Mouse (Mus musculus): ENCODE results near the gene Rbfox1. TPM values are rescaled to one million over a fixed set of nuclear protein-coding genes. Genes with fewer than 3 reads are reported as not detected.

The Rbfox1 gene
- polyA plus RNA-seq, 1 experiment from 2014 or later: 2.9 TPM

DNA sequence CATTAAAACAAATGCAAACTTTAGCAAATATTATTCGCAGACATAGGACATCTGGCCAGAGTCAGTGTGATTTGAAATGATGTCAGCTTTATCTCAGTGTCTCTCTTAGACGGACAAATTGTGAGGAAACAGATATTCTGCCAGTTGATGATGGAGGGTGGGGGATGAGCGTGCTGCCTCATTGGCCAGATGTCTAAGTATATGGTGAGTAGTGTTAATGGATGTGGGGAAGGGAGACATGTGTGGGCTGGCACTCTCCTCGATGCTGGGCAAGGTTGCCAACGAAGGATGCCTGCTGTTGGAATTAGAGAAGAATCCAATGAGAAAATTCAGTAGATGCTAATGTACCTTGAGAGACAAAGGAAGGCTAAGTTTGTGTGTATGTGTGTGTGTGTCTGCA is 25.6 kb downstream of the Rbfox1 start:
- no peak for ATAC-seq (ENCODE audit: insufficient number of reproducible peaks, insufficient read depth, low FRiP score, low TSS enrichment)
- H3K9me3 ChIP-seq: no peaks in the 10 kb centered on the region
- WGBS: 79% methylated on average over 5 of the region's 5 CpGs
- H3K27me3 ChIP-seq: no peaks in the 10 kb centered on the region
- no peak overlapping the region for H3K9ac ChIP-seq
- H3K4me3 ChIP-seq: no peak overlapping the region
- no peak overlapping the region for H3K27ac ChIP-seq
- no peak overlapping the region for H3K4me2 ChIP-seq (replicated peaks)
- no peaks in the 10 kb centered on the region for H3K4me1 ChIP-seq
- no peaks in the 10 kb centered on the region for H3K36me3 ChIP-seq

DNA sequence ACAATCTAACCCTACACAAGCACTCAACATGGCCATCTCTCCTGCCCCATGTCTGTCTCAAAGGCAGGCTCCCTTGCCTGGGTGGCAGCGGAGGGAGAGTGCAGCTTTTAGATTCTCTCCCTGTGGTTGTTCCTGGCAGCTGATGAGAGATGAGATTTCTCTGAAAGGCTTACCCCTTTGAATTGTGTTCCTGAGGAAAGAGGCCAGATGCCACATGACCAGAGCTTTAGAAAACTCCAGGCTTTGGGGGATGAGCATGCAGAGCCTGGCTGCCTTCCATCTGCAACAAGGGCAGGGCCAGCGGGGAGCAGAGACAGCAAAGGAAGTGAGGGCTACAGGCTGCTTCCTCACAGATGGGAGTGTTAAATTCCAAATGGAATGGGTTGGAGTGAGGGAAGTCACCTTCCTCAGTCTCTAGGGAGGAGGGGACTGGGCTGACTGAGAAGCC is 26.7 kb downstream of the Rbfox1 start:
- WGBS: 29% methylated on average over 2 of the region's 2 CpGs
- no peak for ATAC-seq (ENCODE audit: insufficient number of reproducible peaks, insufficient read depth, low FRiP score, low TSS enrichment)
- no peak overlapping the region for H3K27ac ChIP-seq

DNA sequence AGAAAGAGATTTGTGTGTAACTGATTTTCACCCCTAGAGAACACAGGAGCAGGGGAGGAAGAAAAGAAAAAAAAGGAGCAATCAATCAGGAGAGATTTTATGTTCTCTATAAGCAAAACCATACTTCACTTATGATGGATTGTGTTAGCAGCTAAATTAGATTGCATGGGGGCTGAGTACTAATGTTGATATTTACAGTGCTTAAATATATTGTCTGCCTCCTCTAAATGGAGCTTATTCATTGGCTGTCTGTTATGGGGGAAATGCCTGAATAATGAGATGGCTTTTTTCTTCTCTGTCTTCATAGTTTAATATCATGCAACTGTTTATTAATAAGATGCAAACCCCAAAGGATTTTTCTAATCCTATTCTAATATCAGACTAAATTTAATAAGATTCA is 32.8 kb downstream of the Rbfox1 start:
- H3K27ac ChIP-seq: no peak overlapping the region
- no peak for ATAC-seq (ENCODE audit: insufficient number of reproducible peaks, insufficient read depth, low FRiP score, low TSS enrichment)
- no peak overlapping the region for H3K9ac ChIP-seq
- no peaks in the 10 kb centered on the region for H3K27me3 ChIP-seq
- no peak overlapping the region for H3K4me2 ChIP-seq (replicated peaks)
- H3K36me3 ChIP-seq: no peaks in the 10 kb centered on the region
- no peaks in the 10 kb centered on the region for H3K9me3 ChIP-seq
- H3K4me3 ChIP-seq: no peak overlapping the region
- H3K4me1 ChIP-seq: no peaks in the 10 kb centered on the region

More for the DNA sequence above, 26.7 kb downstream of the Rbfox1 start:
- Histone ChIP-seq H3K4me2 (replicated peaks) (no peak overlapping the region), H3K36me3 (no peaks in the 10 kb centered on the region), H3K9me3 (no peaks in the 10 kb centered on the region), H3K27me3 (no peaks in the 10 kb centered on the region), H3K4me1 (no peaks in the 10 kb centered on the region), H3K4me3 (no peak overlapping the region), H3K9ac (no peak overlapping the region)

DNA sequence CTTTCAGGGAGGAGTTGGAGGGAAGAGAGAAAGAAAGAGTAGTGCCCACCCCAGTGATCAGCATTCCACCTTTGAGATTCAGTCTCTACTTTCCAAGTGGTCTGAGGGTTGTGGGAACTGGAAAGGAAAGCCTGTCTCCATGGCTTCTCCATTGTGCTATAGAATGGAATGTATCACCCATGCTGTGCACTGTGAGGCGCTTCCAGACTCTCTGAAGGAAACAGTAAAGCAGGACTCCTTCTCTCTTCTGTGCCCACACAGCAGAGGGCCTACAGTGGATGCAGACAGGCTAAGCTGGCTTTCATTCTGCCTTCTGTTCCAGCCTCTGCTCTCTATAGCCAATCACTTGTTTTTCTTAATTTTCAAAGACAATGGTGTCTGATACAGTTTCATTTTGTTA is 41.8 kb downstream of the Rbfox1 start:
- 22% methylated on average over 1 of the region's 1 CpGs for WGBS
- no peak for ATAC-seq (ENCODE audit: insufficient number of reproducible peaks, insufficient read depth, low FRiP score, low TSS enrichment)

DNA sequence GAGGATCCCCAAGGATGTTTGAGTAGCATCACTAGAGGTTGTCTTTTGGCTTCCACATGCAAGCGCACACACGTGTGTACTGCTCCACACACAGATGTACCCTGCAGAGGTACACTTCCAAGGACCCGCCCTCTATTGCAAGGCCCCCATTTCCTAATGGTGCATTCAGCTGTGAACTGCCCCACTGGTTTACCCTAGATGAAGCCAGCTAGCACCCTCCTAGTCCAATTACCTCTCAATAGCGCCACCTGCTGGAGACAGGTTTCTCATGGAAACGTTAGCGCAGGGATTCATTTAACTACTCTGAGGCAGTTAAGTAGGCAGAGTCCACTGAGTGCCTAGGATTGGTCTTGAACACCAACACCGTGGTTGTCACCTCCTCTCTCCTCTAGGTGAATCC is 46.5 kb downstream of the Rbfox1 start:
- no peak for ATAC-seq (ENCODE audit: insufficient number of reproducible peaks, insufficient read depth, low FRiP score, low TSS enrichment)
- H3K9ac ChIP-seq: no peak overlapping the region
- H3K4me1 ChIP-seq: no peaks in the 10 kb centered on the region
- H3K36me3 ChIP-seq: no peaks in the 10 kb centered on the region
- H3K4me2 ChIP-seq (replicated peaks): no peak overlapping the region
- no peak overlapping the region for H3K27ac ChIP-seq
- no peaks in the 10 kb centered on the region for H3K9me3 ChIP-seq
- no peak overlapping the region for H3K4me3 ChIP-seq
- 29% methylated on average over 7 of the region's 7 CpGs for WGBS
- H3K27me3 ChIP-seq: no peaks in the 10 kb centered on the region

More for the DNA sequence above, 41.8 kb downstream of the Rbfox1 start:
- H3K27me3 ChIP-seq: no peaks in the 10 kb centered on the region
- no peaks in the 10 kb centered on the region for H3K36me3 ChIP-seq
- H3K4me2 ChIP-seq (replicated peaks): no peak overlapping the region
- H3K4me3 ChIP-seq: no peak overlapping the region
- no peak overlapping the region for H3K9ac ChIP-seq
- no peaks in the 10 kb centered on the region for H3K4me1 ChIP-seq
- H3K27ac ChIP-seq: no peak overlapping the region
- no peaks in the 10 kb centered on the region for H3K9me3 ChIP-seq

DNA sequence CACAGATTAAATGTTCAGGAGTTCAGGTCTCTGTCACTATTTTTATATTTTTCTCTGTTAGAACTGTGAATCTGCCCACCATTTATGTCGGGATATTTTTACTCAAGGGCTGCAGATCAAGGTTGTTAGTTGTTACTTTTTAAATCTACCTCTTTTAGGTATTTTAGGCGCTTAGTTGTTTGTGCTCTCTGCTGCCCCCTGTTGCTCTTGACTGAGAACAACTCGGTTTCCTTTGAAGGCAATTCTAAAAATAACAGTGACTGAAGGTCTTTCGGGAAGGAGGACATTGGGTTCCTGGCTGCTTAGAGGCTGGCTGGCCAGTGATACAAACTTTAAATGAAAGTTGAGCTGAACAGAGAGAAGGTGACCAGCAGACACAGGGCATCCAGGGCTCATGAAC is 54.9 kb downstream of the Rbfox1 start:
- Histone ChIP-seq H3K27me3 (no peaks in the 10 kb centered on the region), H3K36me3 (no peaks in the 10 kb centered on the region), H3K4me2 (replicated peaks) (no peak overlapping the region), H3K27ac (no peak overlapping the region), H3K9me3 (no peaks in the 10 kb centered on the region), H3K4me3 (no peak overlapping the region), H3K4me1 (no peaks in the 10 kb centered on the region), H3K9ac (no peak overlapping the region)
- WGBS: 61% methylated on average over 4 of the region's 4 CpGs
- no peak for ATAC-seq (ENCODE audit: insufficient number of reproducible peaks, insufficient read depth, low FRiP score, low TSS enrichment)

DNA sequence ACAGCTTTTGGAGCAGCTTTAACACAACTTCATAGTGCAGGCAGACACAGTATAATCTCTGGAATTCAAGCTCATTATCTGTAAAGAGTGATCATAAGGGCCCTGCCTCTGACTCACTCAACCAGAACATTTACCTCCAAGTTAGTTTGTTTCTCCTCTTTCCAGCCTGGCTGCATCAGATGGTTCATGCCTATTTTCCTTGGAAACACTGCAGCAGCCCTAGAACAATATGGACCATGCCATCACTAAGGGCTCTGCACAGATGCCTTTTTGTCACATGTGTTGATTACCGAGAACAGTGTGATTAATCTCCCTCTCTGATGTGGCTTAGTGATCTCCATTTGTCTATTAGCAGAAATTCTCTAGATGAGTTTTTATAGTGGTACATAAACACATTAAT is 60.5 kb downstream of the Rbfox1 start:
- 84% methylated on average over 1 of the region's 1 CpGs for WGBS
- Histone ChIP-seq H3K9me3 (no peaks in the 10 kb centered on the region), H3K4me2 (replicated peaks) (no peak overlapping the region), H3K9ac (no peak overlapping the region), H3K4me3 (no peak overlapping the region), H3K36me3 (no peaks in the 10 kb centered on the region), H3K27me3 (no peaks in the 10 kb centered on the region), H3K4me1 (no peaks in the 10 kb centered on the region), H3K27ac (no peak overlapping the region)
- ATAC-seq (ENCODE audit: insufficient number of reproducible peaks, insufficient read depth, low FRiP score, low TSS enrichment): no peak

DNA sequence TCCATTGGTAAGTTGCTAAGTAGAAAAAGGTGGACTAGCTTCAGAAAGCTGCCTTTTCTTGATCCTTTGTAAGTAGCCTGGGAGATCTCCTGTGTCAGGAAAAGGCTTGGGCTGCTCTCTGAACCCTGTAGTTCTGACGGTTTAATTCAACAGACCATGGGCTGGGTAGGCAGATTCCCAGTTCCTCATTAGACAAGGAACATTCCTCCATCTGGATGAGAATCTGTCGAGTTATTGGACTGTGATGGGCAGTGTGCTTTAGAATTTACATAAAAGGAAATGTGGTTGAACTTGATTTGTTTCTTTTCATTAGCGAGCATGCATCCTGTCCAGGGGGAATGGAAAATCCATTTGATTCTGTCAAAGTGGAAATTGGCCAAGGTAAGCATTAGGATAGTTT is 68.0 kb downstream of the Rbfox1 start:
- no peak overlapping the region for H3K27ac ChIP-seq
- no peak overlapping the region for H3K4me3 ChIP-seq
- H3K4me2 ChIP-seq (replicated peaks): no peak overlapping the region
- H3K4me1 ChIP-seq: no peaks in the 10 kb centered on the region
- no peaks in the 10 kb centered on the region for H3K9me3 ChIP-seq
- 75% methylated on average over 3 of the region's 3 CpGs for WGBS
- no peak for ATAC-seq (ENCODE audit: insufficient number of reproducible peaks, insufficient read depth, low FRiP score, low TSS enrichment)
- no peak overlapping the region for H3K9ac ChIP-seq
- no peaks in the 10 kb centered on the region for H3K36me3 ChIP-seq
- H3K27me3 ChIP-seq: no peaks in the 10 kb centered on the region

DNA sequence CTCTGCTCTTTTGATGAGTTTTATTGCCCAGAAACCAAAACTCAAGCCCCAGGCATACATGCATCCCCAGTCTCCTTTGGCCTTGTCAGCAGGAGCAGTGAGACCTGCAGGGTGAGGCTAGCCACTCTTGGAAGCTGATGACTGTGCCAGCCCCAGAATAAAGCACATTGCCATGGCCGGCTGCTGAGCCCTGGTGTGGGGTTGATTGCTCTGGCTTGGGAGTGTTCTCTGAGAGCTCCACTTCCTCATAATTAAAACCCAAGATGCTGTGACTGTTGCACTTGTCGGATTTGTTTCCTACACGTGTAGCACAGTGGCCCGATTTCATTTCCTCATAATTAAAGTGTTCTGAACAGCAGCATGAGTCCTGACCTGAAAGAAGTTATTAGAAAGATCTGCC is 72.3 kb downstream of the Rbfox1 start:
- Histone ChIP-seq H3K36me3 (no peaks in the 10 kb centered on the region), H3K27me3 (no peaks in the 10 kb centered on the region), H3K4me1 (no peaks in the 10 kb centered on the region), H3K9ac (no peak overlapping the region), H3K4me3 (no peak overlapping the region), H3K4me2 (replicated peaks) (no peak overlapping the region), H3K27ac (no peak overlapping the region), H3K9me3 (no peaks in the 10 kb centered on the region)
- 71% methylated on average over 4 of the region's 4 CpGs for WGBS
- no peak for ATAC-seq (ENCODE audit: insufficient number of reproducible peaks, insufficient read depth, low FRiP score, low TSS enrichment)

DNA sequence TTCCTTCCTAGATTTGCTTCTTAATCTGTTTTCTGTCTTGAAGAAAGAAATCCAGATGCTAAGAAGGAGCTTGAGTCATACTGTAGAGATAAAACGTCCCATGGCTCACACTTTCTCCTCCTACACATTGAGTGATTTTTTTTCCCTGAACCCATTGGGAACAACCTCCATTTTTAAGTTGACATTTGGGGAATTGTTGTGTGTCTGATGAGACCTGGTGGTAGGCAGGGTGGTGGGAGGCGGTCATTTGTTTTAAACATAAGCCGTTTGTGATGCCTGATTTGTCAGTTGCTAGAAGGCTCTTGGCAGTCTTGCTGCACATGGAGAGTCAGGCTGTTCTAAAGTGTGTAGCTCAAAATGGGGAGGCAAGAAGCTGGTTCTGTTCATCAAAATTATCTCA is 76.6 kb downstream of the Rbfox1 start:
- H3K27ac ChIP-seq: no peak overlapping the region
- H3K4me3 ChIP-seq: no peak overlapping the region
- ATAC-seq (ENCODE audit: insufficient number of reproducible peaks, insufficient read depth, low FRiP score, low TSS enrichment): no peak
- H3K9ac ChIP-seq: no peak overlapping the region
- no peaks in the 10 kb centered on the region for H3K36me3 ChIP-seq
- no peaks in the 10 kb centered on the region for H3K9me3 ChIP-seq
- no peak overlapping the region for H3K4me2 ChIP-seq (replicated peaks)
- H3K4me1 ChIP-seq: no peaks in the 10 kb centered on the region
- WGBS: 81% methylated on average over 3 of the region's 3 CpGs
- H3K27me3 ChIP-seq: no peaks in the 10 kb centered on the region

DNA sequence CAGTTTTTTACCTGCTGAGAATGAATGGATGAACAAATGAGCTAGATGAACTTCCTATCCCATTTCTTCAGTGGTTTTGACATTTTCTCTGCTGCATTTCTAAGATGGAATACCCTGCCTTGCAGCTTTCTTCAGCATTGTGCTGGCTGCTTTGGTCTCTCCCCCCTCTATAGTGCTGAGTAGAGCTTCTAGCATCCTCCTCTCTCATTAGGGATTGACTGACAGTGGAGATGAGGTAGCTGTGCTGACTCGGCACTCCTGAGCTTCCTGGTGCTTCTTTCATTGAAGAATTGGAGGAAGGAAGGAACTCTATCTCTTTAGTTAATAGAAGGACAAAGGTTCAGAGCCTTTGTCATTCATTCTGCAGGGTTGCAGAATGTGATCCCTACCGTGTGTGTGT is 89.0 kb downstream of the Rbfox1 start:
- Histone ChIP-seq H3K4me1 (no peaks in the 10 kb centered on the region), H3K36me3 (no peaks in the 10 kb centered on the region), H3K9ac (no peak overlapping the region), H3K4me3 (no peak overlapping the region), H3K9me3 (no peaks in the 10 kb centered on the region), H3K27ac (no peak overlapping the region), H3K4me2 (replicated peaks) (no peak overlapping the region), H3K27me3 (no peaks in the 10 kb centered on the region)
- 71% methylated on average over 2 of the region's 2 CpGs for WGBS
- ATAC-seq (ENCODE audit: insufficient number of reproducible peaks, insufficient read depth, low FRiP score, low TSS enrichment): no peak

DNA sequence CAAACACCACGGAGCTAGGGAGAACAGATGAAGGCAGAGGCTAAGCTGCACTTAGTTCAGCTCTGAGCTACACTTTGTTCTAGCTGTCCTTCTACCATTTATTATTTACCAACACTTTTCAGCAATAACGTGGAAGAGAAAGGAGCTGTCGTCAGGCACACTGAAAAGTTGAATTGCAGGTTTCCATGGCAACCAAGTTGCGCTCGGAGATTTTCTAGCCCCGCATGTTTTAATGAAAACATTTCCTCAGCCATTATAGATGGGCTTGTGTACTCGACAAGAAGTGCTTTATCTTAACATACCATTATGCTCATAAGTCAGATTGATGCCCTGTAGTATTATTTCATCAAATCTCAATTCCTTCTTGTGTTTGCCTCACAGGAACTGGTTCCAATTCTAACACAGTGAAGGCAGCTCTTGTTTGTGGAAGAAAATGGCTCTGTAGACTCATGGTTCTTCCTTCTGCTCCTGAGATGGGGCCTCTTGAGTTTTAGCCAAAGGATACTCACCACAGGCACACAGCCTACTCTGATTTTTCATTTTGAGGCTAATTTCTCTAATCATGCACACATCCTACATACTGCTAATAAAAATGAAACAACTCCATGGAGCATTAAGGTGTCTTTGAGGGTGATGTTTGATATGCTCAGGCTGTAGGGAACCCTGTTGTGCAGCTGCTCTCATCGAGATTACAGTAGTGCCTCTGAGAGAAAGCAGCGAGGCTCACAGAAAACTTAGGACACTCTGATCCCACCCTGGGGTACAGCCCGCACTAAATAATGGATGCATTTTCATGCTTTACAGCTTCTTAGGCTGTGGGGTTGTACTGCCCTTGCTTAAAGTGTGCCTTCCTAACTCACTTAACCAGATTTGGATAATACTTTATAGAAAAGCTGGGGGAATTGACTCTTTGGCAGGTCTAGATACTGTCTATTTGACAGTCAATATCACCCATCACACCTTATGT is 107.2 kb downstream of the Rbfox1 start:
- Histone ChIP-seq H3K36me3 (no peaks in the 10 kb centered on the region), H3K4me1 (no peaks in the 10 kb centered on the region), H3K27ac (no peak overlapping the region), H3K9me3 (no peaks in the 10 kb centered on the region), H3K4me2 (replicated peaks) (no peak overlapping the region), H3K4me3 (no peak overlapping the region), H3K9ac (no peak overlapping the region), H3K27me3 (no peaks in the 10 kb centered on the region)
- ATAC-seq (ENCODE audit: insufficient number of reproducible peaks, insufficient read depth, low FRiP score, low TSS enrichment): no peak
- WGBS: 55% methylated on average over 10 of the region's 10 CpGs

All from embryonic facial prominence, embryonic 12.5 days (tissue).